Mouse (Mus musculus) heart, postnatal 4 days (tissue): ENCODE measurements around the gene Gm18596. TPM values are rescaled to one million over a fixed set of nuclear protein-coding genes. Genes with fewer than 3 reads are reported as not detected.
"Not testable (repeated sequence)": the region's sequence is repeated elsewhere in the genome, so short reads cannot be mapped to it uniquely, and the experiment has no call there.

ENCODE experiments used
- DNase-seq: peaks from one replicate; pipeline ENCODE4 v3.0.0; 2021
- total RNA-seq, 2 experiments: library from RNA; stranded (reverse); gene quantifications; 2 replicates each; pipeline ENCODE4 v1.2.3; 2021

Gm18596 gene
- total RNA-seq, 2 experiments from 2014 or later, result not detected

DNA sequence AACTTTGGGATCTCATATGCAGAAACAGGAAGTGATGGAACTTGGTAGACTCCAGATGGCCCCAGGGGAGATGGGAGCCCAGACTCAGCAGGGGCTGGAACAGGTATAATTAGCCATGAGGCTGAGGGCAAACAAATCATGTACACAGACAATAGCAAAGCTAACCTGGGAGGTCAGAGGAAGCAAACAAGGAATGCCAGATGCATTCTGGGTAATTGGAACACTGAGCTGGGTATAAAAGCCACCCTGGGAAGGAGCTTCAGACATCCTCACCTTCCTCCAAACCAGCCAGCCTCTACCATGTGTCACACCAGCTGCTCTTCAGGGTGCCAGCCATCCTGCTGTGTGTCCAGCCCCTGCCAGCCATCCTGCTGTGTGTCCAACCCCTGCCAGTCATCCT lies 31.3 kb downstream of the Gm18596 start, which contains the start of gene Gm10024:
Gene Gm10024, plus strand, starts transcription at position 301 of the 400 bp plus-strand sequence.
- DNase-seq, result not testable (repeated sequence)

DNA sequence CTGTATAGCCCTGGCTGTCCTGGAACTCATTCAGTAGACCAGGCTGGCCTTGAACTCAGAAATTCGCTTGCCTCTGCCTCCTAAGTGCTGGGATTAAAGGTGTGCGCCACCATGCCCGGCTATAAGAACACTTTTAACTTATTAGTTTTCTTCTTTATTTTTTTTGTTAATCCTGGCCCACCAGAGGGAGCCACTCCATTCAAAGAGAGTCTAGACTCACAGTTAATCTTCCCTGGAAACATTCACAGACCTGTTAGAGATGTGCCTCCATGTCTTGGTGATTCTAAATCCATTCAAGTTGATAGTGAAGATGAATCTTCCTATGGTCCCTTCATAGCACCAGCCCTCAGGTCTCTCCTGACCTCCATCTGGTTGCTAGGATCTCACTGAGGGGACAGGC lies 32.6 kb downstream of the Gm18596 start:
- DNase-seq, result no peak

DNA sequence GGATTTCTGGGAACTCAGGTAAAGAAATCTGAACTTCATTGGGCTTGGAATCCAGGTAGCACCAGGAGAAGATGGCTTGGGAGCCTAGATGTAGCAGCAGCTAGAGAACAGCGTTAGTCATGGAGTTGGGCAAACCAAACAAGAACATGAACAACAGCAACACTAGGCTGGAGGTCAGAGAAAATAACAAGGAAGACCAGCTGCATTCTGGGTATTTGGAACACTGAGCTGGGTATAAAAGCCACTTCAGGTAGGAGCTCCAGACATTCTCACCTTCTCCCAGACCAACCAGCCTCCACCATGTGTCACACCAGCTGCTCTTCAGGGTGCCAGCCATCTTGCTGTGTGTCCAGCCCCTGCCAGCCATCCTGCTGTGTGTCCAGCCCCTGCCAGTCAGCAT lies 36.1 kb downstream of the Gm18596 start, which contains the start of gene Gm10272:
Gene Gm10272, plus strand, starts transcription at position 301 of the 400 bp plus-strand sequence.
- DNase-seq, result no peak

DNA sequence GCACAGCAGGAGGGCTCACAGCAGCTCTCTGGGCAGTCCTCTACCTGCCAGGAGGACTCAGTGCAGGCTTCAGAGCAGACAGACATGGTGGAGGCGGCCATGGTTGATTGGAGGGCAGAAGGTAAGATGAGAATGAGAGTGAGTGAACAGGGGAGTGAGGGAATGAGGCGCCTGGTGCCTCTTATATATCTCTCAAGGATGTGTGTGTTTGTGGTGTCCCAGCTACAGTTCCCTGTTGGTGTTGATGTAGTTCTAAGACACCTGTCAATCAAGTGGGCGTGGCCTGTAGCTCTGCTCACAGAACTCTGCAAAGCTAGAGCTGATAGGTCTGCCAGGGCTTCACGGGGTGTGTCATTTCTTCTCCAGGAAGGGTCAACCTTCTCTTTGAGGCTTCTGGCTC lies 45.3 kb downstream of the Gm18596 start, which contains the start of gene Gm9508:
Gene Gm9508, minus strand, starts transcription at position 101 of the 400 bp plus-strand sequence.
- DNase-seq, result no peak

Other genes with a start within 250 kb of the Gm18596 start
- 10 to 100 TPM; 12.6 to 13.2 TPM for gene Fam207a, start 226.9 kb downstream of the Gm18596 start, total RNA-seq
- 1 to 10 TPM; 2.0 to 2.5 TPM for gene Itgb2, start 212.4 kb downstream of the Gm18596 start, total RNA-seq
- 100 to 1,000 TPM; 113 to 119 TPM for gene Pttg1ip, start 160.9 kb downstream of the Gm18596 start, total RNA-seq
- 10 to 100 TPM; 90.9 to 97.9 TPM for gene Sumo3, start 136.5 kb downstream of the Gm18596 start, total RNA-seq
- gene Gm49325, start 136.4 kb downstream of the Gm18596 start, total RNA-seq, result 10 to 100 TPM; 15.9 to 20.8 TPM
- gene Ube2g2, start 120.4 kb downstream of the Gm18596 start, total RNA-seq, result 10 to 100 TPM; 56.1 to 63.8 TPM
- gene Tspear, start 56.1 kb downstream of the Gm18596 start, total RNA-seq, result not detected
- gene Gm19402, start 51.9 kb downstream of the Gm18596 start, total RNA-seq, result not detected
- gene Gm9508, start 45.4 kb downstream of the Gm18596 start, total RNA-seq, result not detected
- gene Gm10272, start 36.0 kb downstream of the Gm18596 start, total RNA-seq, result not detected
- not detected for gene Gm10024, start 31.2 kb downstream of the Gm18596 start, total RNA-seq
- gene Gm10142, start 26.8 kb downstream of the Gm18596 start, total RNA-seq, result not detected
- not detected for gene Krtap12-1, start 22.0 kb downstream of the Gm18596 start, total RNA-seq
- not detected for gene Gm10100, start 16.2 kb downstream of the Gm18596 start, total RNA-seq
- not detected for gene Gm9736, start 8.7 kb upstream of the Gm18596 start, total RNA-seq
- not detected for gene Gm3233, start 17.0 kb upstream of the Gm18596 start, total RNA-seq
- gene Gm3238, start 28.7 kb upstream of the Gm18596 start, total RNA-seq, result not detected
- gene Gm7138, start 34.3 kb upstream of the Gm18596 start, total RNA-seq, result not detected
- not detected for gene Gm3250, start 39.9 kb upstream of the Gm18596 start, total RNA-seq
- not detected for gene Gm7137, start 45.6 kb upstream of the Gm18596 start, total RNA-seq
- not detected for gene Gm9639, start 52.4 kb upstream of the Gm18596 start, total RNA-seq
- not detected for gene Gm19668, start 56.5 kb upstream of the Gm18596 start, total RNA-seq
- gene Gm9507, start 69.2 kb upstream of the Gm18596 start, total RNA-seq, result not detected
- not detected for gene Gm2696, start 72.0 kb upstream of the Gm18596 start, total RNA-seq
- gene Krtap10-4, start 84.5 kb upstream of the Gm18596 start, total RNA-seq, result not detected
- not detected for gene Krtap10-10, start 93.3 kb upstream of the Gm18596 start, total RNA-seq
- not detected for gene Gm36176, start 104.2 kb upstream of the Gm18596 start, total RNA-seq
- gene Gm10318, start 110.2 kb upstream of the Gm18596 start, total RNA-seq, result not detected
- not detected for gene Gm3285, start 119.3 kb upstream of the Gm18596 start, total RNA-seq
- gene Lrrc3, start 159.9 kb upstream of the Gm18596 start, total RNA-seq, result 1 to 10 TPM; 1.6 to 1.8 TPM
- 1 to 10 TPM in 1 of 2 experiments, under 1 TPM in 1; 0.33 to 1.0 TPM for gene Trpm2, start 227.9 kb upstream of the Gm18596 start, total RNA-seq
- 10 to 100 TPM; 10.5 to 12.6 TPM for gene 1810043G02Rik, start 235.9 kb upstream of the Gm18596 start, total RNA-seq